Mouse (Mus musculus) kidney, adult 2 months (tissue): ENCODE results near the gene Mrpl50. TPM values are rescaled to one million over a fixed set of nuclear protein-coding genes. Genes with fewer than 3 reads are reported as not detected.
"Not testable (repeated sequence)": the region's sequence is repeated elsewhere in the genome, so short reads cannot be mapped to it uniquely, and the experiment has no call there.

ENCODE experiments used
- DNase-seq: peaks from one replicate; pipeline ENCODE4 v3.0.0; 2021
- H3K27ac ChIP-seq: fragments of 200-500 bp; 2 replicates; pipeline ENCODE4 v1.5.1; 2012; ENCODE audit warnings: low read depth, low read length, control low read depth, inconsistent platforms; ENCODE audit not compliant: insufficient read depth
- H3K27me3 ChIP-seq: fragments of 200-500 bp; replicated peaks from 2 replicates; pipeline ENCODE4 v1.6.1; 2012; ENCODE audit warnings: mild to moderate bottlenecking, moderate library complexity, low read length, inconsistent platforms; ENCODE audit not compliant: control insufficient read depth, insufficient read depth
- H3K36me3 ChIP-seq: fragments of 200-500 bp; 2 replicates; pipeline ENCODE4 v1.6.1; 2012; ENCODE audit warnings: mild to moderate bottlenecking, moderate library complexity, low read length, inconsistent platforms; ENCODE audit not compliant: control insufficient read depth, insufficient read depth
- H3K4me1 ChIP-seq: fragments of 200-500 bp; 2 replicates; pipeline ENCODE4 v1.6.1; 2011; ENCODE audit warnings: low read length; ENCODE audit not compliant: control insufficient read depth, insufficient read depth
- H3K4me3 ChIP-seq: fragments of 200-500 bp; 2 replicates; pipeline ENCODE4 v1.5.1; 2011; ENCODE audit warnings: mild to moderate bottlenecking, low read depth, low read length, control low read depth; ENCODE audit not compliant: insufficient read depth
- CTCF ChIP-seq: fragments of 200-500 bp; conservative IDR thresholded peaks from 2 replicates; pipeline ENCODE4 v1.5.1; 2011; ENCODE audit warnings: low read depth, mild to moderate bottlenecking, control low read depth, low read length, moderate library complexity, mixed read lengths; ENCODE audit not compliant: insufficient read depth, insufficient read length
- POLR2A ChIP-seq: fragments of 200-500 bp; IDR thresholded peaks from one replicate; pipeline ENCODE4 v1.6.1; 2011; ENCODE audit warnings: low read depth, low read length, control low read depth
- WGBS: fragments of 180-500 bp; shearing (Covaris S2); methylation state at CpG from one replicate; pipeline ENCODE4 v1.1.7; 2018; 5-methylcytosine and 5-hydroxymethylcytosine counted together
- polyA plus RNA-seq: library from polyadenylated mRNA; depleted of rRNA; stranded (reverse); fragments of >200 nt; gene quantifications from 2 replicates; pipeline ENCODE4 v1.2.3, GENCODE M21; 2012

The Mrpl50 gene
- polyA plus RNA-seq, 1 experiment, result 21.2 TPM

- 77% methylated on average over 4 of the region's 4 CpGs for WGBS
- DNase-seq, result no peak
- no peaks in the 10 kb centered on the region for H3K27me3 ChIP-seq
- H3K4me1 ChIP-seq, result no peaks in the 10 kb centered on the region
- no peak overlapping the region for H3K4me3 ChIP-seq
- H3K36me3 ChIP-seq, result peaks cover 20% of the 10 kb centered on the region; the same call in 1 of the 2 replicates
- H3K27ac ChIP-seq, result no peak overlapping the region
- TF ChIP-seq CTCF (no peak), POLR2A (no peak)
Observed at GRCm38 (mm10) chr4:49535675-49536294, 14.9 kb upstream of the Mrpl50 start.

DNA sequence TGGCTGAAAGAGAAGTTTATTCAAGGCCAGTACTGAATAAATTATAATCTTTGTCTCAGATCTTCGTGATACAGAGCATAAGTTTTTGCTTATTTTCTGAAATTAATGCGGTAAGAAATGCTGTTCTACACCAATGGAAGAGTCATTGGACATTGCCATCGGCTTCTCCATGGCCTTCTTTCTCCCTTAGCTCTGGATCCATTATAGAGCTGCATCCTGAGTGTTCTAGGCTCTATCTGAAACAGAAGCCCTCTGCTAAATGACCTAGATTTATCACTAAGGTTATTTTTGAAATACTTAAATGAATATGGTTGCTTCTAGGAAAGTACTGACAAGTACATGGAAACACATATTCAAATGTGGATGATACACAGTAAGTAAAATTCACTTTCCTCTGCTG lies 14.1 kb upstream of the Mrpl50 start:
- no peak for DNase-seq

DNA sequence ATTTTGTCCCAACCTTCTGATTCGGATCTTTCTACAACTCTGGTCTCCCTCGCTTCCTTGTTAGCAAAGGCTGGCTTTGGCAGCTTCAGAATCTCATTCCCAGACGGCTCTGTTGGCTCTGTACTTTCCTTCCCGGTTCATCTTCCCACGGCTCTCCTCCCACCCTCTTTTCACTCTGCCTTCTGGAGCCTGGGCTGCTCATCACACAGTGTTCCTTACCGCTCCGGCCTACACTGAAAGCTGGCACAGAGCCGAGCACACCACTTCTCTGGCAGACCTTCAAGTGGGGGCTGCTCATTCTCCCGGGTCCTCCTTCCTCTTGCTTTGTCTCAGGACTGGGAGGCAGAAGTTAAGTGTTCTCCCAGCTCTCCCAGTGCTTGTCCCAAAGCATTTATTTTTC lies 1.7 kb upstream of the Mrpl50 start:
- H3K4me1 ChIP-seq, result peaks cover 14% of the 10 kb centered on the region; the same call in 1 of the 2 replicates
- 53% methylated on average over 9 of the region's 9 CpGs for WGBS
- H3K27me3 ChIP-seq, result no peaks in the 10 kb centered on the region
- H3K36me3 ChIP-seq, result no peaks in the 10 kb centered on the region
- no peak overlapping the region for H3K27ac ChIP-seq
- no peak for DNase-seq
- TF ChIP-seq CTCF, result no peak
- no peak for TF ChIP-seq POLR2A
- no peak overlapping the region for H3K4me3 ChIP-seq

More for the DNA sequence above, 14.1 kb upstream of the Mrpl50 start:
- WGBS, result 56% methylated on average over 3 of the region's 3 CpGs
- peaks cover 21% of the 10 kb centered on the region; the same call in 1 of the 2 replicates for H3K36me3 ChIP-seq
- H3K27me3 ChIP-seq, result no peaks in the 10 kb centered on the region
- H3K4me1 ChIP-seq, result no peaks in the 10 kb centered on the region
- no peak overlapping the region for H3K4me3 ChIP-seq
- no peak for TF ChIP-seq CTCF
- no peak for TF ChIP-seq POLR2A
- H3K27ac ChIP-seq, result no peak overlapping the region

GRCm38 (mm10) chr4:49521346-49521745 lies 453 bp upstream of the Mrpl50 start:
- TF ChIP-seq CTCF, result no peak
- no peak for TF ChIP-seq POLR2A
- Histone ChIP-seq H3K36me3 (no peaks in the 10 kb centered on the region), H3K27me3 (no peaks in the 10 kb centered on the region), H3K4me3 (peak overlapping the region; percentile 84), H3K27ac (peak overlapping the region; percentile 34), H3K4me1 (peaks cover 14% of the 10 kb centered on the region; the same call in 1 of the 2 replicates)
- WGBS, result under 1% methylated on average over 17 of the region's 17 CpGs
- DNase-seq, result no peak

GRCm38 (mm10) chr4:49519476-49519875 lies 1.4 kb downstream of the Mrpl50 start:
- 77% methylated on average over 5 of the region's 5 CpGs for WGBS
- TF ChIP-seq CTCF, result peak; percentile 39; the same call in 1 of the 2 replicates
- TF ChIP-seq POLR2A, result no peak
- H3K4me1 ChIP-seq, result peaks cover 16% of the 10 kb centered on the region; the same call in 1 of the 2 replicates
- no peak for DNase-seq
- no peak overlapping the region for H3K27ac ChIP-seq
- H3K36me3 ChIP-seq, result no peaks in the 10 kb centered on the region
- H3K27me3 ChIP-seq, result no peaks in the 10 kb centered on the region
- H3K4me3 ChIP-seq, result no peak overlapping the region

- peak; percentile 64 for DNase-seq
- Histone ChIP-seq H3K27ac (no peak overlapping the region), H3K4me1 (peaks cover 17% of the 10 kb centered on the region; the same call in 1 of the 2 replicates), H3K4me3 (no peak overlapping the region), H3K36me3 (peaks cover 10% of the 10 kb centered on the region), H3K27me3 (no peaks in the 10 kb centered on the region)
- 82% methylated on average over 6 of the region's 6 CpGs for WGBS
- TF ChIP-seq CTCF (no peak), POLR2A (no peak)
Observed at GRCm38 (mm10) chr4:49514441-49514840, 6.5 kb downstream of the Mrpl50 start.

DNA sequence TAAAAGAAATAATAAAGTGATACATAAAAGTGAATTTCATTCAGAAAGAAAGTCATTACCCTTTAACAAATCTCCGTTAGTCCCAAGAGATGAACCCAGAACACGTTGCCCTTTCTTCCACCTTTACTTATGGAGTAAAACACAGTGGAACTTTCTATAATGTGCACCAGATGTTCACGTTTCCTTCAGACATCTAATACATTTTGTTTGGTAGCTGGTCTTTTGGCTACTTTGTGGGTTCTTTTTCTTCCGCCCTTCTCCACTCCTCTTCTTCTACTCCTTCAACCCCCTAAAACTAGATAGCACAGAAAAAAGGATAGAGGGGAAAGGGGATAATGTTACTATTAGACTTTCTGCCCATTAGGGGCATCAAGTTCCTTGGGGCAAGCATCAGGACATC lies 8.3 kb downstream of the Mrpl50 start:
- peaks cover 10% of the 10 kb centered on the region for H3K36me3 ChIP-seq
- DNase-seq, result no peak
- WGBS, result 92% methylated on average over 4 of the region's 4 CpGs
- peaks cover 8% of the 10 kb centered on the region; the same call in 1 of the 2 replicates for H3K4me1 ChIP-seq
- no peak overlapping the region for H3K27ac ChIP-seq
- H3K4me3 ChIP-seq, result no peak overlapping the region
- H3K27me3 ChIP-seq, result no peaks in the 10 kb centered on the region
- TF ChIP-seq POLR2A (no peak), CTCF (no peak)

- H3K4me1 ChIP-seq, result peaks cover 12% of the 10 kb centered on the region; the same call in 1 of the 2 replicates
- not testable (repeated sequence) for H3K4me3 ChIP-seq, H3K36me3 ChIP-seq, H3K27me3 ChIP-seq
- peak; percentile 54 for DNase-seq
- H3K27ac ChIP-seq, result peak overlapping the region; percentile 86
- WGBS, result 72% methylated on average over 1 of the region's 1 CpGs
Observed at GRCm38 (mm10) chr4:49510236-49510835, 10.6 kb downstream of the Mrpl50 start.
